Mouse (Mus musculus) intestine, postnatal 0 days (tissue): ENCODE measurements around the gene Klhl42. TPM values are rescaled to one million over a fixed set of nuclear protein-coding genes. Genes with fewer than 3 reads are reported as not detected.
A peak's percentile ranks its signal among the peaks of the same experiment; 100 is the strongest.

ENCODE experiments used
- ATAC-seq: fragments of 200-750 bp; cut with Nextera tagmentation; 2 replicates; pipeline ENCODE4 v1.8.0; 2017; ENCODE audit warnings: mild to moderate bottlenecking, moderate TSS enrichment, moderate library complexity
- H3K27ac ChIP-seq: fragments of 300-500 bp; sonication (generic); 2 replicates; pipeline ENCODE4 v1.5.1; 2014; ENCODE audit warnings: mild to moderate bottlenecking, low read depth, low read length, moderate library complexity
- H3K27me3 ChIP-seq: fragments of 300-500 bp; sonication (generic); replicated peaks from 2 replicates; pipeline ENCODE4 v1.6.1; 2014; ENCODE audit warnings: low read length, mixed read lengths; ENCODE audit not compliant: control insufficient read depth, insufficient read depth
- H3K36me3 ChIP-seq: fragments of 300-500 bp; sonication (generic); 2 replicates; pipeline ENCODE4 v1.6.1; 2014; ENCODE audit warnings: mild to moderate bottlenecking, moderate library complexity; ENCODE audit not compliant: control insufficient read depth, insufficient read depth
- H3K4me1 ChIP-seq: fragments of 300-500 bp; sonication (generic); replicated peaks from 2 replicates; pipeline ENCODE4 v1.6.1; 2014; ENCODE audit warnings: antibody characterized with exemption, low read length, mixed read lengths; ENCODE audit not compliant: control insufficient read depth, insufficient read depth
- H3K4me2 ChIP-seq: fragments of 300-500 bp; sonication (generic); replicated peaks from 2 replicates; pipeline ENCODE4 v1.6.1; 2014; ENCODE audit warnings: low read depth, mild to moderate bottlenecking, moderate library complexity
- H3K4me3 ChIP-seq: fragments of 300-500 bp; sonication (generic); 2 replicates; pipeline ENCODE4 v1.5.1; 2014; ENCODE audit warnings: low read depth, low read length
- H3K9ac ChIP-seq: fragments of 300-500 bp; sonication (generic); 2 replicates; pipeline ENCODE4 v1.6.1; 2014; ENCODE audit warnings: mild to moderate bottlenecking, low read depth, low read length
- H3K9me3 ChIP-seq: fragments of 300-500 bp; sonication (generic); 2 replicates; pipeline ENCODE4 v1.6.1; 2016; ENCODE audit warnings: mixed run types; ENCODE audit not compliant: control insufficient read depth
- CTCF ChIP-seq: sonication (generic); IDR thresholded peaks from 2 replicates; pipeline ENCODE4 v1.5.1; 2016; ENCODE audit warnings: low read depth, mild to moderate bottlenecking, control low read depth, antibody characterized with exemption, moderate library complexity
- WGBS: fragments of 180-500 bp; shearing (Covaris S2); extraction: QIAGEN DNeasy Blood & Tissue Kit; methylation state at CpG from one replicate; pipeline ENCODE4 v1.1.7; 2014; 5-methylcytosine and 5-hydroxymethylcytosine counted together
- polyA plus RNA-seq: library from polyadenylated mRNA; unstranded; fragments of >200 nt; fragmentation: Nextera tagmentation; extraction: Ambion mirVana; gene quantifications from 2 replicates; pipeline ENCODE4 v1.2.1, GENCODE M21; 2015

The Klhl42 gene
- polyA plus RNA-seq, 1 experiment from 2014 or later = 3.2 TPM

DNA sequence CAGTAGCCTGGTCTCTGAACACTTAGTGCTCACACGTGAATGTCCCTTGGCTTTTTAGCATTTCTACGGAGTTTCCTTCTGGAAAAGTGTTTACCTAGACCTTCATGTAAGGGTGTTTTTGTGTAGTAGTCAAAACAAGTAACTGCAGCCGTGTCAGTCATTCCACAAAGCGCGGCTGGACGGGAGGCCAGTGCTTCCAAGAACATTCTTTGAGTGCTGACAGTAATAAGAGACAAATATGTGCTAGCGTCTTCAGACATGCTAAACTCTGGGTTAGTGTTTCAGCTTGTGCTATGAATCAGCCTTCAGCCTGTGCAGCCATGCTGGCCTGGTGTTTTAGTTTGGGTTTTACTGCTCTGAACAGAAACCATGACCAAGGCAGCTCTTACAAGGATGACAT, 28.5 kb upstream of the Klhl42 start:
- no peaks in the 10 kb centered on the region for H3K27me3 ChIP-seq
- H3K9me3 ChIP-seq = no peaks in the 10 kb centered on the region
- WGBS = 89% methylated on average over 7 of the region's 7 CpGs
- TF ChIP-seq CTCF = no peak
- no peak overlapping the region for H3K4me2 ChIP-seq
- H3K4me3 ChIP-seq = no peak overlapping the region
- H3K36me3 ChIP-seq = peaks cover 50% of the 10 kb centered on the region
- H3K4me1 ChIP-seq = no peaks in the 10 kb centered on the region; the same call in 1 of the 2 replicates
- ATAC-seq = no peak
- H3K27ac ChIP-seq = no peak overlapping the region
- H3K9ac ChIP-seq = no peak overlapping the region

DNA sequence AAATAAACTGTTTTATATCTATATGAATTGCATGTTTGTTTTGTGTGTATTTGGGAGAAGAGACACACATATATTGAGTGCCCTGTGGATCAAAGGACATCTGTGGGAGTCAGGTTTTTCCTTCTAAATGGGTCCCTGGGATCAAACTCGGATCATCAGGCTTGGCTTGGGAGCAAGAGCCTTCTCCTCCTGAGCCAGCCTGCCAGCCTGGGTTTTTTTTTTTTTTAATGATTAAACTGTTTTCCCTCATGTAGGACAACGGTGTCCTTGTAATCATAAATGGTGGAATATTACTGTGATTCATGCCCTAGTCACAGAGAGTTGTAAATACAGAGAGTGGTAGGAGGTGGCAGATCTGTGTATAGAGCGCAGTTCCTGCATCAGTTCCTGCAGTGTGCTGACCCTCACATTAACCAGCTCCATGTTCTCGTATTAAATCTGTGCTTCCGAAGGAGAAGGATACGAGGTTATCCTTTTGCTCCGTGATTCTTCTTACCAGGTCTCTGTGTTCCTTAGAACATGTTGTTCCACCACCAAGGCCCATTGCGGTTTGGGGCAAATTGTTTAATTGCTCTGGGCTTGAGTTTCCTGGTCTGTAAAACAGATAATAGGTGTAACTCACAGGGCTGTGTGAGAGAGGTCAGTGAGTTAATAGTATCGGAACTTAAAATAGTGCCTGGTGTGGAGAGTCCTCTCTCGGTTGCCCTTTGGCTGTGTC, 26.8 kb upstream of the Klhl42 start:
- H3K9ac ChIP-seq = no peak overlapping the region
- no peaks in the 10 kb centered on the region; the same call in 1 of the 2 replicates for H3K4me1 ChIP-seq
- H3K27me3 ChIP-seq = no peaks in the 10 kb centered on the region
- no peak for TF ChIP-seq CTCF
- peak overlapping the region; percentile 57 for H3K27ac ChIP-seq
- 51% methylated on average over 10 of the region's 10 CpGs for WGBS
- ATAC-seq = peak; percentile 72
- peaks cover 41% of the 10 kb centered on the region; the same call in 1 of the 2 replicates for H3K36me3 ChIP-seq
- no peak overlapping the region for H3K4me3 ChIP-seq
- 0 out of 2 replicates have a peak overlapping the region, but pooled peaks have one; percentile 14 for H3K4me2 ChIP-seq
- no peaks in the 10 kb centered on the region for H3K9me3 ChIP-seq

DNA sequence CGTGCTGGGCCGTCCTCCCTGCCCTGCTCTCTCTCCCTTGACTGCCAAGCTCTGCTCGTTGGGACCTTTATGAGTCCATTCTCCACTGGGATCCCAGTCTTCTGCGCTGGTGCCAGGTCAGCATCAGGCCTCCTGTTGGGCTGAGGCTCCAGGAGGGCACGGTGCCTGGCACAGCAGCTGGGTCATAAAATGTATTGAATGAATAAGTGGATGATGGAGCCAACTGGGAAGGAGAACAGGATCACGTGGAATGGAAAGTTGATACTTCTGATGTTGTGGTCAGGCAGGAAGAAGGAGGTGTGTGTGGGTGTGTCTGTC, 26.3 kb upstream of the Klhl42 start:
- no peak overlapping the region for H3K4me3 ChIP-seq
- H3K36me3 ChIP-seq = peaks cover 37% of the 10 kb centered on the region; the same call in 1 of the 2 replicates
- no peaks in the 10 kb centered on the region for H3K9me3 ChIP-seq
- no peak for TF ChIP-seq CTCF
- no peaks in the 10 kb centered on the region; the same call in 1 of the 2 replicates for H3K4me1 ChIP-seq
- peak overlapping the region; percentile 57 for H3K27ac ChIP-seq
- no peaks in the 10 kb centered on the region for H3K27me3 ChIP-seq
- peak; percentile 65 for ATAC-seq
- no peak overlapping the region for H3K9ac ChIP-seq
- 53% methylated on average over 6 of the region's 6 CpGs for WGBS
- 0 out of 2 replicates have a peak overlapping the region, but pooled peaks have one; percentile 14 for H3K4me2 ChIP-seq

DNA sequence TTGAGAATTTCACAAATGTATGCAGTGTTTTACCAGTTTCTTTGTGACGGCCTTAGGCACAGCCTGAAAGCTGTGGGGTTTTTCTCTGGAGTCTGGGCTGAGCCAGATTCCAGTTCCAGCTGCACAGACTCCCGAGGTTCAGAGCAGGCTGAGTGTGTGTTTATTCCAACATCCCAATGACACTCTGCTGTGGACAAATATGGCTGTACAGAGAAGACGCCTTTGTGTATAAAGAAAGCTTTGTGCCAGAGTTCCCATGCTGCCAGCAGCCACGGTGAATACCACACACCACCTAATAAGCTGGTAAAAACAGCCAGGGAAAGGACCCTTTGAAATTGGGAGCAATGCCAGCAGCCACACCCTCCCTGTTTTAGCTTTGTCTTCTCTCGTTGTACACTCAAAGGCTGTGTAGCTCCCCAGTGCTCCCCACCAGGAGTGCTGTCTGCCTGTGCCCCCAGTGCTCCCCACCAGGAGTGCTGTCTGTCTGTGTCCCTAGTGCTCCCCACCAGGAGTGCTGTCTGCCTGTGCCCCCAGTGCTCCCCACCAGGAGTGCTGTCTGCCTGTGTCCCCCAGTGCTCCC, 15.3 kb upstream of the Klhl42 start:
- TF ChIP-seq CTCF = peak; percentile 22
- peaks cover 23% of the 10 kb centered on the region for H3K36me3 ChIP-seq
- no peak overlapping the region for H3K4me2 ChIP-seq
- ATAC-seq = no peak
- 53% methylated on average over 5 of the region's 5 CpGs for WGBS
- H3K4me1 ChIP-seq = no peaks in the 10 kb centered on the region
- H3K4me3 ChIP-seq = no peak overlapping the region
- H3K9me3 ChIP-seq = no peaks in the 10 kb centered on the region
- H3K27ac ChIP-seq = peak overlapping the region; percentile 21; the same call in 1 of the 2 replicates
- H3K27me3 ChIP-seq = no peaks in the 10 kb centered on the region
- H3K9ac ChIP-seq = no peak overlapping the region

DNA sequence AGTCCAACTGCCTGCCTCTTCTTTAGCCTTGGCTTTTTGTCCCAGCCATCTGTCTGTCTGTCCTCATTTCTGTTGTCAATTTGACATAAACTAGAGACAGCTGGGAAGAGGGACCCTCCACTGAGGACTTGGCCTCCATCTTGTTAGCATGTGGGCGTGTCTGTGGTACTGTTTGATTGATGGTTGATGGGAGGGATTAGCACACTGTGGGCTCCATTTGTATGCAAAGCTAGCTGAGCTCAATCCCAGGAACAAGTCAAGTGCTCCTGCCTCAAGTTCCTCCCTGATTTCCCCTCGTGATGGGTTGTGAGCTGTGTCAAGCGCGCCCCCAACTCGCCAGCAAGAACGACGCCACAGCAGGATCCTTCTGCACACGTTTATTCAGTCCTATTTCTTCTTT, 14.3 kb upstream of the Klhl42 start:
- Histone ChIP-seq H3K36me3 (peaks cover 13% of the 10 kb centered on the region), H3K4me1 (no peaks in the 10 kb centered on the region), H3K4me3 (no peak overlapping the region), H3K4me2 (no peak overlapping the region), H3K27me3 (no peaks in the 10 kb centered on the region), H3K27ac (no peak overlapping the region), H3K9ac (no peak overlapping the region), H3K9me3 (no peaks in the 10 kb centered on the region)
- no peak for ATAC-seq
- WGBS = 82% methylated on average over 8 of the region's 8 CpGs
- TF ChIP-seq CTCF = no peak

DNA sequence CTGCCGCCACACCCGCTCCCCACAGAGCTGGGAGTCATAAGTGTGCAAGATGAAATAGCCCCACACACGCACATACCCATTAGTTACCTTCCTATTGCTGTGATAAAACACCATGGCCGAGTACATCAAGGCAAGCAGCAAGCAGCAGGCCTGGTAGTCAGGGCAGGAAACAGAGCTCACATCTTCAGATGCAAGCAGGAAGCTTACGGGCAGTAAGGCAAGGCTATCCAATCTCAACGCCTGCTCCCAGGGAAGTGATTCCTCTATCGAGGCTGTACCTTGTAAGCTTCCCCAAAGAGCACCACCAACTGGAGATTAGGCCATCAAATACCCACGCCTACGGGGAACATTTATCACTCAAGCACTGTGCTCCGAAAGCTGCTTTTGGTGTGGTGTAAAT, 11.3 kb upstream of the Klhl42 start:
- no peak for ATAC-seq
- H3K27ac ChIP-seq = no peak overlapping the region
- TF ChIP-seq CTCF = no peak
- no peak overlapping the region for H3K4me2 ChIP-seq
- 94% methylated on average over 10 of the region's 10 CpGs for whole genome bisulfite sequencing
- no peaks in the 10 kb centered on the region for H3K9me3 ChIP-seq
- H3K36me3 ChIP-seq = no peaks in the 10 kb centered on the region
- no peaks in the 10 kb centered on the region for H3K27me3 ChIP-seq
- no peak overlapping the region for H3K9ac ChIP-seq
- no peak overlapping the region for H3K4me3 ChIP-seq
- no peaks in the 10 kb centered on the region for H3K4me1 ChIP-seq
